Mouse (Mus musculus) left cerebral cortex, adult 2 months (tissue): ENCODE measurements at regions not wholly inside any gene's neighbourhood (a gene's known extent, or its start where the extent isn't known, plus 50 kb on each side); places are given as distances from the start of the nearest gene placed in this dataset.
A peak's percentile ranks its signal among the peaks of the same experiment; 100 is the strongest.

Experiments used
- DNase-seq, 2 experiments: peaks; one replicate each; pipeline ENCODE4 v3.0.0; 2021 to 2022; ENCODE audit warnings: low spot score in 2 of 2, mixed read lengths in 1 of 2; ENCODE audit errors: extremely low spot score in 1 of 2
- H3K27ac ChIP-seq: fragments of 200-600 bp; 2 replicates; pipeline ENCODE4 v1.8.1; 2022
- H3K4me3 ChIP-seq: fragments of 200-600 bp; 2 replicates; pipeline ENCODE4 v1.8.1; 2022
- CTCF ChIP-seq: fragments of 200-600 bp; IDR thresholded peaks from 2 replicates; pipeline ENCODE4 v1.8.1; 2022; ENCODE audit warnings: antibody characterized with exemption, mild to moderate bottlenecking, moderate library complexity
- intact Hi-C: fragments of 180-260 bp; cut with DNase I; formaldehyde crosslinking; loops from one replicate; pipeline ENCODE4 v1.15.1; 2025

GRCm38 (mm10) chr5:101163624-101164213, 318.2 kb downstream of the Gpat3 start:
- H3K27ac ChIP-seq = no peak overlapping the region

GRCm38 (mm10) chr5:101163112-101163511, 317.6 kb downstream of the Gpat3 start:
- intact Hi-C loops = no loop called here
- no peak for DNase-seq

More at GRCm38 (mm10) chr5:101163624-101164213, 318.2 kb downstream of the Gpat3 start:
- no peak overlapping the region for H3K4me3 ChIP-seq
- intact Hi-C loops = no loop called here
- TF ChIP-seq CTCF = no peak
- no peak for DNase-seq

GRCm38 (mm10) chr5:101157416-101157815, 311.9 kb downstream of the Gpat3 start:
- intact Hi-C loops = no loop called here
- Histone ChIP-seq H3K4me3 (no peak overlapping the region), H3K27ac (no peak overlapping the region)
- DNase-seq = no peak
- no peak; the same call in 1 of the 2 replicates for TF ChIP-seq CTCF

More at GRCm38 (mm10) chr5:101163112-101163511, 317.6 kb downstream of the Gpat3 start:
- H3K4me3 ChIP-seq = no peak overlapping the region
- no peak overlapping the region for H3K27ac ChIP-seq
- TF ChIP-seq CTCF = no peak

GRCm38 (mm10) chr5:101146345-101146744, 300.8 kb downstream of the Gpat3 start:
- intact Hi-C loops = no loop called here
- no peak for TF ChIP-seq CTCF
- DNase-seq = no peak

GRCm38 (mm10) chr5:101124941-101125453, 279.5 kb downstream of the Gpat3 start:
- no peak for TF ChIP-seq CTCF
- Histone ChIP-seq H3K4me3 (no peak overlapping the region), H3K27ac (no peak overlapping the region)
- intact Hi-C loops = no loop called here
- DNase-seq = no peak

More at GRCm38 (mm10) chr5:101146345-101146744, 300.8 kb downstream of the Gpat3 start:
- H3K4me3 ChIP-seq = no peak overlapping the region
- no peak overlapping the region for H3K27ac ChIP-seq

GRCm38 (mm10) chr5:101122914-101123313, 277.4 kb downstream of the Gpat3 start:
- TF ChIP-seq CTCF = no peak
- intact Hi-C loops = no loop called here
- Histone ChIP-seq H3K4me3 (no peak overlapping the region), H3K27ac (no peak overlapping the region)
- no peak for DNase-seq

- no peak for TF ChIP-seq CTCF
- no peak for DNase-seq
- no peak overlapping the region for H3K4me3 ChIP-seq
- intact Hi-C loops = no loop called here
- no peak overlapping the region for H3K27ac ChIP-seq
Measured at GRCm38 (mm10) chr5:101120509-101121201, 275.1 kb downstream of the Gpat3 start.

GRCm38 (mm10) chr5:101112151-101112769, 266.7 kb downstream of the Gpat3 start:
- no peak overlapping the region for H3K27ac ChIP-seq
- DNase-seq = no peak
- TF ChIP-seq CTCF = no peak
- H3K4me3 ChIP-seq = no peak overlapping the region
- intact Hi-C loops = no loop called here

- no peak overlapping the region for H3K4me3 ChIP-seq
- no peak for TF ChIP-seq CTCF
- intact Hi-C loops = no loop called here
- no peak for DNase-seq
- no peak overlapping the region for H3K27ac ChIP-seq
Measured at GRCm38 (mm10) chr5:101111619-101112018, 266.1 kb downstream of the Gpat3 start.

- Histone ChIP-seq H3K4me3 (no peak overlapping the region), H3K27ac (no peak overlapping the region)
- TF ChIP-seq CTCF = no peak
- DNase-seq = no peak
- intact Hi-C loops = loop anchor here (5.0 kb wide), 1 partner anchor 59 kb away; no protein-coding TSS in a partner anchor
Measured at GRCm38 (mm10) chr5:101100975-101101699, 255.6 kb downstream of the Gpat3 start.

GRCm38 (mm10) chr5:101091027-101091598, 245.6 kb downstream of the Gpat3 start:
- Histone ChIP-seq H3K4me3 (peak overlapping the region; percentile 2; the same call in 1 of the 2 replicates), H3K27ac (no peak overlapping the region)
- intact Hi-C loops = no loop called here
- no peak for TF ChIP-seq CTCF
- no peak for DNase-seq
